ENCODE assay signal across 14 mouse cellular contexts in genomic region chr11:9338151-9338550, GRCm38 (mm10).
"Had no signal": no experiment of that assay in that cellular context is flagged by ENCODE, and none has a peak within 500 bp of the region (broad histone marks: within the 10 kb centered on the region; RNA-seq: fewer than 3 reads in every experiment).

No protein-coding gene starts in this region.

- H3K9me3 ChIP-seq: limb, embryonic 13.5 days; liver, embryonic 15.5 days; midbrain, embryonic 13.5 days had no signal

- H3K27ac ChIP-seq: kidney, postnatal 0 days; layer of hippocampus, adult 2 months; limb, embryonic 13.5 days; liver, embryonic 15.5 days; midbrain, embryonic 13.5 days had no signal

- H3K9ac ChIP-seq: limb, embryonic 13.5 days; liver, embryonic 15.5 days; midbrain, embryonic 13.5 days had no signal

- H3K36me3 ChIP-seq: limb, embryonic 13.5 days; liver, embryonic 15.5 days; midbrain, embryonic 13.5 days had no signal

- H3K27me3 ChIP-seq: limb, embryonic 13.5 days; liver, embryonic 15.5 days; midbrain, embryonic 13.5 days had no signal

- H3K4me3 ChIP-seq: layer of hippocampus, adult 2 months; limb, embryonic 13.5 days; liver, embryonic 15.5 days; midbrain, embryonic 13.5 days had no signal

- H3K4me2 ChIP-seq: limb, embryonic 13.5 days; liver, embryonic 11.5 days; liver, embryonic 15.5 days; midbrain, embryonic 13.5 days had no signal

- ATAC-seq: lung, postnatal 0 days; midbrain, embryonic 13.5 days had no signal

- H3K4me1 ChIP-seq: limb, embryonic 13.5 days; liver, embryonic 15.5 days; midbrain, embryonic 13.5 days had no signal

- DNase-seq: kidney, adult 9 months; kidney, postnatal 36 days; lung, adult 2 months; lung, postnatal 36 days; right cerebral cortex, adult 18-20 months; right cerebral cortex, postnatal 4 days; thymus, postnatal 4 days had no signal
